Mouse (Mus musculus): ENCODE data around the gene Zfhx2.

- TF ChIP-seq CTCF (IDR thresholded peaks at IDR 0.05; ENCODE audit: low read depth, low read length) = no peak
- TF ChIP-seq POLR2A (IDR thresholded peaks at IDR 0.05; ENCODE audit: borderline replicate concordance, low read depth, low read length) = no peak
Measured at GRCm38 (mm10) chr14:55076224-55076623, 15.9 kb downstream of the Zfhx2 start.
